Mouse (Mus musculus) embryo, embryonic 10.5 days (tissue): Measurements from ENCODE around the gene Ubr2.

ENCODE experiments used
- DNase-seq: peaks from one replicate; pipeline ENCODE4 v3.0.0-alpha.2; 2015; ENCODE audit warnings: low spot score

Ubr2 gene

DNA sequence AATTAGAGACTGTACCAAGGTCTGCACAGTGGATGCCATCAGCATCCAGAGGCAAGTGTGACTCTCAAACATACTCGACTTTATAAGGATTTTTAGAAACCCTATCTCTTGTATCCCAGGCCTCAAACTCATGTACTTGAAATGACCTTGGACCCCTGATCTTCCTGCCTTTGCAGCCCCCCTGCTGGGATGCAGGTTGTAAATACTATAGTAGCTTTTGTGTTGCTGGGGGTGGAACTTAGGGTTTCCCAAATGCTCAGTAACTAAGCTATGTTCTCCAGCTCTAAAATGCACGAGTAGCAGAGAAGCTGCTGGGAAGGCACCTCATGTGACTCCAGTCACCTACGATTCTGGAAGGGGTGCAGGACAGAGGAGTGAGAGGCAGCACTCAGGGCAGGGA, 83.4 kb downstream of the Ubr2 start:
- no peak for DNase-seq

DNA sequence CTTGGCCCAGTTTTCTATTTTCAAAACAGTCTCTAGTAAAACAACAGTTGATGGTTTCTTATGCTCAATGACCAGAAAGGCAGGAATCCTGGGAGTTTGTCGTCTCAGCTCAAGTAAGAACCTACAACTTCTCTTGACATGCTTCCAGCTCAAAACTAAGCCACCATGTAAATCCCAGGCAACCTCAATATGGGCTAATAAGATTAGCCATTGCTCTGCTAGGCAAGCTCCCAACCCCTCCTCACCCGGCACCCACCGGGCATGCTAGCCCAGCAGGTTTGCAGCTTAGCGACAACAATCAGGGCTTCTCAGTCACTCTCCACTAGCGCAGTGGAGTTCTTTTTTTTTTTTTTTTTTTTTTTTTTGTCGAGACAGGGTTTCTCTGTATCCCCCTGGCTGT, 84.2 kb downstream of the Ubr2 start:
- DNase-seq, result no peak

DNA sequence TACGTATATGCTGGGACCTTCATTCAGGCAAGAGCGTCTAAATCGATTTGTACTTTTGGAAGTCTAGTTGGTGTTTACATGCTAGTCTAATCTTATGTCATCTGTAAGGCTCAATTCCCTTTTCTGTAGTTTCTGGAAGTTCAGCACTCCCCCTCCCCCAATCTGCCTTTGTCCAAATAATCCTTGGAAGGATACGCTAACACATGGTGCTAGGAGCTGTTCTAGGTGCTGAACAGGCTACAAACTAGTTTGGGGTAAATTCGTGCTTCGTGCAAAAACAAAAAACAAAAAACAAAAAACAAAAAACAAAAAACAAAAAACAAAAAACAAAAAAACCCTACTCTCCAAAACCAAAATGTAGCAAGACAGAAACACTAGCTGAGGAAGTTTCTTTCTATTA, 89.5 kb downstream of the Ubr2 start:
- DNase-seq, result peak; percentile 74

DNA sequence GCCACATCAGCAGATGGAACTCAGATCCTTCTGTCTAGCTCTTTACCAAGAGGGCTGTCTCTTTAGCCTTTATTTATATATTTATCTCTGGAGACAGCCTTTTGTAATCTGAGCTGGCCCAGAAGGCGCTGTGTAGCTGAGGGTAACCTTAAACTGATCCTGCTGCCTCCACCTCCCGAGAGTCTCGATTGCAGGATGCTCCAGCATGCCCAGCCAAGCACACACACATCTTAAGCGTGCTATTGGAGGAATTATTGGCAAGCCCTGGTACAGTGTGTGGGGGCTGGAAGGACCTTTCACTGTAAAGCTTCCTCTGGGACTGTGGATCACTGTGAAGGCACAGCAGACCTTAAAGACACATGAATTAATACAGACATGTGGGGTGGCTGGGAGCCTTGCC, 91.4 kb downstream of the Ubr2 start:
- no peak for DNase-seq

DNA sequence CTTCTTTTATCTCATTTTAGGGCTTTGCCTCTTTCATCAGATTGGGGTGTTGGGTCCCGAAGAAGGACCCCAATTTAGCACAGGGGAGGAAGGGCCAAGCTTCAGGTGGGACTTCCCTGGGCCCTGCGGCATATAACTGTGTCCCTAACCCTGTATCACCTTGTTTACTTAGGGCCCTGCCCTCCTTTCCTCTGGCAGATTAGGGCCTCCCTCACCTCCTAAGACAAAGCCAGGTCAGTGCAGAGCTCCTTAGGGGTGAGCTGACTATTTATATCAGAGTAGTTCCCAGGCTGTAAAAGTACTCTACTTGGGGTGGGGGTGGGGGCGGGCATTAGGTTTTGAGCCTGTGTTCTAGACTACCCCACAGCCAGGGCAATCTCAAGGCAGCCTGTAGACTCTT, 95.2 kb downstream of the Ubr2 start:
- no peak for DNase-seq

DNA sequence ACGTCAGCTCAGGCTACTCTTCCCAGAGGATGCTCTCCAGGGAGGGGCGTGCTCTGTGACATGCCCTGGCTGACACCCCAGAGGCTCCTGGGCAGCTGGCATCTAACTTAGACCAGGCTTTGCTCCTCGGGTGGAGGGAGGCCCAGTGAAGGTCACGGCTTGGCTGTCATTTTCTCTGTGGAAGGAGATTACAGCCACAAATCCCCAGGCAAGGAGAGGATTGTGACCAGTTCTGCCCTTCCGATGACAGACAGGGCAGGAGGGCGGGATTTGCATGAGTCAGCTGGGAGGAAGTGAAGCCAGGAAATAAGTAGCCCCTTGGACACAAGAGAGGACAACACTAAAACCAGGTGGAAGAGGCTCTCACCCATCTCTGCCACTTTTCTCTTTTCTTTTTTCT, 98.0 kb downstream of the Ubr2 start:
- no peak for DNase-seq

DNA sequence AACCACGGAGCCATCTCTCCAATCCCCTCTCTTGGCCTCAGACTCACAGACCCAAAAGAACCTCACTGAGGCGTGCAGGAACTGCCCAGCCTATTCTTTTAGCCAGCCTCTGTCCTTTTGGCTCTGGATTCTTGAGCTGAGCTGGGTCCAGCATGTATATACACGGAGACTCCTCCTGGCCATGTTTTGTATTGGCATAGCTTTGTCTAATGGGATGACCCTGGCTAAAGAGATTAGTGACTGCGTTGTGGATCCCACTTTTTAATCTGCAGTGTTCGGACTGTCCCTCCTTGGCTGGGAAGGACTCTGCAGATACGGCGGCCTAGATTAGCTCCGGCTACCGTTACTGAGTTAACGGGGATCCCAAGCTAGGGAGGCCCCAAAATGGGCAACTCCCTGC, 100.2 kb downstream of the Ubr2 start, which contains the start of gene Prph2:
Gene Prph2, plus strand, starts transcription at position 274 of the 400 bp plus-strand sequence.
- no peak for DNase-seq

DNA sequence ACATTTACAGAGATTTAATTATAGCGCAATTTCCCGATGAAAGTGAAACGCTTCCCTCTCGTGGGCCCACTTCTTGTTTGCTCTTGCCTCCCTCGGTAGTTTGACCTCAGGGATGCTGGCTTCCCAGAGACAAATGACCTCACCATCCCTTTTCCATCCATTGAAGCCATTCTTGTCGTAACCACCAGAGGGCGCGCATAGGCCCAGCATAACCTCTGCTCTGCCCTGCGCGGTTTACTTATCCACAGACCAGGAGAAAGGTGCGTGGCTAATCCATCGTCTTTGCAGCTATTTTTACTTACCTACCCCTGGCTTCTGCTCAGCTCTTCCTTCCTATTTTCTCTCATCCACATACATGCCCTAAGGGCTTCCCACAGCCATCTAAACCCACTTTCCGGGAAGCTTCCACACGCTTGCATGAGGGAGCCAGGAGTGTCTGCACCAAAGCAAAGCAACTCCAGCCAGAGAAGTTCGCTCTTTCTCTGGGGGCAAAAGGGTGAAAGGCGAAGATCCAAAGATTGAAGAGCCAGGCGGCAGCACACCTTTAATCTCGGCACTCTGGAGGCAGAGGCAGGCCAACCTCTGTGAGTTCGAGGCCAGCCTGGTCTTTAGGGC, 106.4 kb downstream of the Ubr2 start:
- DNase-seq, result peak; percentile 91

DNA sequence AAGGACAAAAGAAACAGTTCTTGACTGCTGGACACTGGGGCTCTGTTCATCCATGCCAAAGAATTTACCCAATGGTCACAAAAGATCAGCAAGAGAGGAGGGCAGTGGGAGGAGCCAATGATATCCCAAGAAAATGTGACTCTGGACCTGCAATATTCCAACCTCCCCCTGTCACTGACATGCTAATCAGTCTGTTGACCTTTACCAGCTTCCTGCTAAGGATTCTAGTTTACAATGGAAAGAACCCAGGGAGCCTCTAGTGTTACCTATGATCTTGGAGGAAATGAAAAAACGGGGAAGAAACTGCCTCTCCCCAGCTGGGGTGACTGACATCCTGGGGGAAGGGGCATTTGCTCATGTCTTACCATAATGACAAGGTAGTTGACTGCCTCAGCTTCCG, 109.4 kb downstream of the Ubr2 start:
- DNase-seq, result no peak

DNA sequence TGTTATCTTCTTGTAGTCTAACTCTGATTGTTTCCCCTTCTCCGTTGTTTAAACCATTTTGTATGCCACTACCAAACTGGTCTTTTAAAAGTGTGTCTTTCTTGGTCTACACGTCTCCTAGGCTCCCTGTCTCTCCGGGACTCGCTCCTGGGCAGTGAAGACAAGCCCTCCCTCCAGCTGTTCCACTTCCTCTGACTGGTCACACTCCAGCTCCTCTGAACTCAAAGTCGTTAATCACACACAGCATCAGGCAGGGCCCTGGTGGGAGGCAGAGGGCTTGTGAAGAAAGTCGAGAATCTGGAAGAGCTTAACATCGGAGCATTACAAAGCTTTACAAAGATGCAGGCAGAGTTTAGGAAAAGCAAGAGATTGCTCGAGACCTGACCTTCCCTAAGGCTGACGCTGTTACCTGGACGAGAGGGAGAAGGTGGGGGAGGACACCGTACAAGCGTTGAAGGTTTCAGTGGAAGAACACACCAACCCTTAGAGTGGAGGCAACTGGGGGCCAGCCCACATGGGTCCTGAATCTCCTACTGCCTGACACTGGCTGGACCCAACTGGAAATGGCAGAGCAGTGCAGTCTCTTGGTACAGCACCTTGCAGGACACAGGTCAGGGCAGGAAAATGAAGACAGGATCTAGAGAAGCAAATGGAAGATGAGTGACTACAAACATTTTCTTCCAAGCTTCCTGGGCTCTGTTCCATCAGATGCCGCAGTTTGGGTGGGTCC, 113.0 kb downstream of the Ubr2 start:
- DNase-seq, result peak; percentile 62

DNA sequence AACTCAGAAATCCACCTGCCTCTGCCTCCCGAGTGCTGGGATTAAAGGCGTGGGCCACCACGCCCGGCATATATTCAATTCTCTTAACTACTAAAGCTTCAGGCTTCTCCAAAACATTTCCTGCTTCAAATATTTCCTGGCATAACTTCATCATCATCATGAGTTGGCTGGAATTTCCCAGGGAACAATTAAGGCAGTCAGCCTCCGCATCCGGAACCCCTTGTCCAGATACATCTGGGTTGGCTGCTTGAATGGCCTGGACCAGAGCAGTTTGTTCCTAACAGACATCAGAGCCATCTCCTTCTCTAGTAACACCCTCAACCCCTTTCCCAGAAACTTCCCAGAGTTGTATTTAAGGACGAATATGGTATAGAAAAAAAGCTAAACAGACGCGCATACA, 114.9 kb downstream of the Ubr2 start:
- no peak for DNase-seq

DNA sequence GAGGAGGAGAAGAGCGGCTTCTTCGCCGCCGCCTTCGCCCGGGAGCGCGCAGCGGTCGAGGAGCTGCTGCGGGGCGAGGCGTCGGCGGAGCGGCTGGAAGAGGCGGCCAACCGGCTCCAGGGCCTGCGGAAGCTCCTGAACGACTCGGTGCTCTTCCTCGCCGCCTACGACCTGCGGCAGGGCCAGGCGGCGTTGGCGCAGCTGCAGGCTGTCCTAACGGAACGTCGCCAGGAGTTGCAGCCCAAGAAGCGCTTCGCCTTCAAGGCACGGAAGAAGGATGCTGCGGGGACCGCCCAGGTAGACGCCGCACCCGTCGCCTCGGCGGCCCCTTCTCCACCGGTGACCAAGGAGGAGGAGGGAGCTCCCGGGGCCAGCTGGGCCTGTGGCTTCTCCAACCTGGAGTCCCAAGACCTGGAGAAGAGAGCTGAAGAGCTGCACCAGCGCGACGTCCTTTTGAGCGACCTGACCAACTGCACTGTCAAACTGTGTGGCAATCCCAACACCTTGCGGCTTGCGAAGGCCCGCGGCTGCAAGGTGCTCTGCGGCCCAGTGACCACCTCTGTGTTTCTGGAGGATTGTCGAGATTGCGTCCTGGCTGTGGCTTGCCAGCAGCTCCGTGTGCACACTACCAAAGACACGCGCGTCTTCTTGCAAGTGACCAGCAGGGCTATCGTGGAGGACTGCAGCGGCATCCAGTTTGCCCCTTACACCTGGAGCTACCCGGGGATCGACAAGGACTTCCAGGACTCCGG, 119.3 kb downstream of the Ubr2 start:
- DNase-seq, result peak; percentile 25

DNA sequence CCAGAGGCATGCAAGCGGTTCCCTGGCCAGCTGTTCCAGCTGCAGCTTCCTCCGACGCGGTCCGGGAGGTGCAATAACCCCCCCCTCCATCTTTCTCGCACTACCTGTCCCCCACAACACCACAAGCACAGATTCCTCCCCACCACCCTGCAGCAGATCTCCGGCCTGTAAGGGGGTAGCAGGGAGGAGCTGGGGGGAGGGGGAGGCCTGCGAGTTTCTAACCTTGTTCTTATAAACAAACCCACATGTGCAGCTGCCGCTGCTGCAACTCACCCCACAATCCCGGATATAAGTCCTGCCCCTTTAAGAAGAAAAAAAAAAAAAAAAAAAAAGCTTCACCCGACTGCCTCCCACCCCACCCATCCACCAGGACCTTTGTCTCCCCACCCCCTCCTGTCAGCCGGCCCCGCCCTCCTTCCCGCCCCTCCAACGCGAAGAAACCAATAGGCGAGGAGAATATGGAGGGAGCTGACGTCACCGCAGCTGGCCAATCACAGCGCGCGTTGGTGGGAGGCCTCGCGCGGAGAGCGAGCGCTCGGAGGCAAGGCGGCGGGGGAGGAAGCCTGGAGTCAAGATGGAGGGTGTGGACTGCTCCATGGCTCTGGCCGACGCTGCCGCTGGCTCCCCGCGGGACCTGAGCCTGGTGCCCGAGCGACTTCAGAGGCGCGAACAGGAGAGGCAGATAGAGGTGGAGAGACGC, 120.1 kb downstream of the Ubr2 start, which contains the start of gene Tbcc:
Gene Tbcc, plus strand, starts transcription at position 569 of the 700 bp plus-strand sequence.
- DNase-seq, result peak; percentile 98

DNA sequence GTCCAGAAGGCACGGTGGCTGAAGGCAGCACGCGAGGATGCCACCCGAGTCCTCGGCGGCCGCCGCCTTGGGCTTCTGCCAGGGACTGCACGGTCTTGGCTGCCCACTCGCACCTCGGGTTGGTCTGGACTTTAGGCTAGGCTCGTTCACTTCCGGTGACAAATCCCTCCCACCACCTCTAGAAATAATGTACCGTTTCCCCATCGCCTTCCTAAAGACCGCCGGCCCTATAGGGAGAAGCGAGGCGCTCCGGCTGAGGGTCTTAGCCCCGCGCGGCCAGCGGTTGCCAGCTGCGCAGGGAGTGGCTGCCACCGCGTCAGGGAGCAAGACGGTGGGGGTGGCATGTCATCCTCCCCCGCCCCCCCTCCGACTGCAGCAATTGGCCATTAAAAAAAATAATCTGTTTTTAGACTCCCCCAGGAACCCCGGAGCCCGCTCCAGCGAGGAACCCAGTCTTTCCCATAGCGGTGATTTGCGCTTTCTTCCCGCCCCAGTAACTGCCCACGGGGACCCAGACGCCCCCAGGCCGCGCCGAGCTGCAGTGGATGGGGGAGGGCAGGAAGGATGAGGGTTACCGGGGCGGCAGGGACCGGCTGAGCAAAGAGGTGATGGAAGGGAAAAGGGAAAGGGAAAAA, 120.8 kb downstream of the Ubr2 start:
- peak; percentile 86 for DNase-seq

DNA sequence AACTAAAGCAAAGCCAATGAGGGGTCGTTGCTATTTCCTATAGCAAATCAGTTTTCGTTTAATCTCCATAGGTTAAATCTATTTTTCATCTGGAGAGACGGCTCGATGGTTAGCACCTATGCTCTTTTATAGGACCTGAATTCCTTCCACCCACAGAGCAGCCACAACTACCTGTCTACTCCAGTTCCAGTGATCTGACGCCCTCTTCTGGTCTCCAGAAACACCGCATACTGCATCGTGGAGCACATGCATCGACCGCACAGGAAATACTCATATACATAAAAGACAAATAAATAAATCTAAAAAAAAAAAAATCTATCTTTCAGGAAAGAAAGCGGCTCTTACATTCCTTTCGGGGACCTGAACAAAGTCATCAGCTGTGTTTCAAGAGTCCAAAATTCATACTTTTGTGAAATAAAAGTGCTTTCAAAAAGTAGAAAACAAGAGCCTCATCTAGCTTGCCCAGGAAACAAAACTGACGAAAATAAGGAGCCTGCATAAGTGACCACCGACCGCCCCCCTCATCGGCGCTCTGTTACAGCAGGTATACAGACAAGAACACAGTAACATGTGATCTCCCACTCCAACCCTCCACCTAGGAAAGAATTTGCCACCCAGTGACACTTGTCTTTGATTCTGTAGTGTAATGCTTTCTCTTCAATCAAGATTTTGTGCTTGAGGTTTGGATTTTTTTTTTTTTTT, 121.7 kb downstream of the Ubr2 start:
- peak; percentile 76 for DNase-seq

DNA sequence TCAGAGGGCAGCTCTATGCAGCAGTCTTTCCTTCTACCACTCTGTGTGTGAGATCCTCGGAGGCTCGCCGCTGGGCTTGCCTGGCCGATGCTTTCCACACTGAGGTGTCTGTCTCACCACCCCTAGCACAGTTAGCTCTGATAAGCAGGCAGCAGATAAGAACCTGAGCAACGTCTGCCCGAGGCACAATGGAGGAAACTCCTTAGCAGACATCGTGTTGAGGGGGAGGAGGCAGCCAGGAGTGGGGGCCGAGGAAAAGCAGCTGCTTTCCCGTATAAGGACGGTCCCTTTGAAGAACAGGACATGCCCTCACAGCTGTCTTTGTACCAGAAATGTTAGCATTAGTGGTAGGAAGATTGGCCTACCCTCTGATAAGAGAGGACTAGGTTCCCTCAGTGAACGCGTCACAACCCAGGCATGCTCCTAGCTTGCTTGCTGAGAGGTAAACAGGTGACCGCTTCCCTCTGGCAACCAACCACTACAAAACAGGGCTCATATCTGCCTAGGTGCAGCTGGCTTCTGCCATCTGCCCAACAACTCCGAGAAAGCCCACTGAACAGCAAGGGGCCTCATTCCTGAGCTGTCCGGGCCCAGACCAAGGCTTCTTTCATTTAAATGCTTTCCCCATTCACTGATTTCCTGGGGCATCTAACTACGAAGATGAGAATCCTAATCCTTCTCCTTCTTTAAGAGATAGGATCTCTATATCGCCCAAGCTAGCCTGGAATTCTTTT, 124.3 kb downstream of the Ubr2 start:
- DNase-seq, result no peak

DNA sequence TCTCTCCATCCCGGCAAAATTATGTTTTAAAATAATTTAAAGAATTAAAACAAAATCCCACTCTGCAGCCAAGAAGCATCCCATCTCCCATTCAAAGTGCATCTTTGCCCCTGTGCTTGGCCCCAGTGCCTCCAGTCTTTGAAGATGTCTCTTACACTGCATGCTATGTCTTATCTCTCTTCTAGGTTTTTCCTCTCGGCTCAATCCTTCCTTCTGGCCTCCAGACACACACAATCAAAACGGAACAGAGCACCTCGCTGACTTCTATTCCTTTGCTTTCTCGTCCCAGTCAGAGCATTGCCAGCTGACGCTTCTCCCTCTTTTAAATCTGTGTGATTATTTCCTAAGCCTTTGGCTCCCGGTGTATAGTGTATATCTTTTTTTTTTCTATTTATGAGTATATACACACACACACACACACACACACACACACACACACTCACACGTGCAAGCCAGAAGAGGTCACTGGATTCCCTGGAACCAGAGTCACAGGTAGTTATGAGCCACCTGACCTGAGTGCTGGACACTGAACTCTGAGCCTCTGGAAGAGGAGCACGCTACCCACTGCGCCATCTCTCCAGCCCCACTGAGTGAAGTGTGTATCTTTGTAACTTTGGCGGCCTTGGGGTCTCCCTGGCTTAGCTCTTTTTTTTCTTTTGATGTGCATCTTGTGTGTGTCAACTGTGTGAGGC, 125.0 kb downstream of the Ubr2 start:
- no peak for DNase-seq

DNA sequence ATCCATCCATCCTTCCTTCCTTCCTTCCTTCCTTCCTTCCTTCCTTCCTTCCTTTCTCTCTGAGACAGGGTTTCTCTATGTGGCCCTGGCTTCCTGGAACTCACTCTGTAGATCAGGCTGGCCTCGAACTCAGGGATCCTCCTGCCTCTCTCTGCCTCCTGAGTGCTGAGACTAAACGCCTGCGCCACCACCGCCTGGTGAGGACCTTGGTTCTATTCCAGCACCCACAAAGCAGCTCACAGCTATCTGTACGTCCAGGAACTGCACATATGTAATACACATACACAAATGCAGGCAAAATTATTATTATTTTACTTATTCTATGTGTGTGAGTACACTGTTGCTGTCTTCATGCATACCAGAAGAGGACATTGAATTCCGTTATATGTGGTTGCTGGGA, 125.6 kb downstream of the Ubr2 start:
- DNase-seq, result no peak

DNA sequence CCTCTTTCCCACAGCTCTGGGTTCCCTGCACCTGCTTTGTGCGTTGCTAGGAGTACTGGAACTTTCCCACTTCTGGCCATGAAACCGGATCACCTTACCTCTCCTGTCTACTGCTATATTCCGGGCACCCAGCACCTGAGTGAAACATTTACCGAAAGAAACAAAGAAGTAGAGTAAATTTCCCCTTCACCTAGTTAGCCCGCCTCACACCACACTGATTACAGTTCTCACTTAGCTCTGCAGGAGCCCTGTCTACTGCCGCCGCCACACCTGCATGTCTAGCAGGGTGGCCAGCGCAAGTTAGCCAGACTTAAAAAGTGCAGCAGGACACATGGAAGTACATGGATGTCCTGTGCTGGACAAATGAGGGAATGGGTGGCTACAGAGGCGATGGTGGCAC, 127.2 kb downstream of the Ubr2 start:
- no peak for DNase-seq

DNA sequence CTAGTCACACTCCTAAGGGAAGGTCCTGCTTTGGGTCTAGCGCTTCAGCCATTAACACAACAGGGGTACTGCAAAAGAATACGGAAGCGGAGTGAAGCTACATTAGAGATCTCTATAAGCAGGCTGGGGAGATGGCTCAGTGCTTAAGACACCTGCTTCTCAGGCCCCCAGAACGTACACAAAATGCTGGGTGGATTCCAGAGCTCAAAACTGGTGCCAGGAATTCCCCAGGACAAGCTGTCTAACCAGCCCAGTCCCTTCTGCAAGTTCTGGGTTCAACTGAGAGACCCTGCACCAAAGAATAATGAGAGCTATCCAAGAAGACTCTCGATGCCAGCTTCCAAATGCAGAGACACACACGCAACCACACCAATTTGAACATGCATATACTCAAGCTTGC, 128.6 kb downstream of the Ubr2 start:
- no peak for DNase-seq
